Mouse (Mus musculus) brain, embryonic 14.5 days (tissue): ENCODE data around the gene Fam131c. TPM values are rescaled to one million over a fixed set of nuclear protein-coding genes. Genes with fewer than 3 reads are reported as not detected.

Experiments used
- DNase-seq: peaks from one replicate; pipeline ENCODE4 v3.0.0-alpha.2; 2011; ENCODE audit warnings: low read depth
- CTCF ChIP-seq: fragments of 200-500 bp; IDR thresholded peaks from 2 replicates; pipeline ENCODE4 v1.5.1; 2012; ENCODE audit warnings: inconsistent platforms, mild to moderate bottlenecking, moderate library complexity, borderline replicate concordance; ENCODE audit not compliant: insufficient read depth, insufficient read length; ENCODE audit errors: extremely low read depth
- POLR2A ChIP-seq: fragments of 200-500 bp; IDR thresholded peaks from 2 replicates; pipeline ENCODE4 v1.6.1; 2012; ENCODE audit warnings: mild to moderate bottlenecking, inconsistent platforms, borderline replicate concordance; ENCODE audit not compliant: poor library complexity, insufficient read depth, insufficient read length, severe bottlenecking; ENCODE audit errors: extremely low read depth
- polyA plus RNA-seq: library from polyadenylated mRNA; depleted of rRNA; stranded (reverse); fragments of >200 nt; gene quantifications from 2 replicates; pipeline ENCODE4 v1.2.3, GENCODE M21; 2012; rRNA removed

The Fam131c gene
- polyA plus RNA-seq, 1 experiment = 29.0 TPM

DNA sequence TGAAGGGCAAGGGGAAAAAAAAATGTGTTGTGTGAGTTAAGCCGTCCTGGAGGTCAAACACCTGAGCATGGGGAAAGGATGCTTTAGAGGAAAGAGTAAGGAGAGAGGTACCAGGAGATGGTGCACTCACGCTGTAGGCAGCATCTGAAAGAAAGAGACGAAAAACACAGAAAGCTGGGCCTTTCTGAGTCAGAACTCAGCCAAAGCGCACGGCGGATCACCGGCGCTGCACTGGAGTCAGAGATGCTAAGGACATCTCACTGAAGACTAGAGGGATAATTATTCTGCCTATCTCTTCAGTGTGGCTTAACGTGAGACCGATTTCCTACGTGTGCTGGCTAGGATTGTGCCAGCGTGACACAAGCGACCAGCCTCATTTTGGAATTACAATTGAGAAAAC lies 59.9 kb downstream of the Fam131c start:
- no peak for TF ChIP-seq POLR2A
- no peak for TF ChIP-seq CTCF
- DNase-seq = no peak

- no peak for TF ChIP-seq POLR2A
- DNase-seq = no peak
Observed at GRCm38 (mm10) chr4:141429381-141429780, 61.4 kb downstream of the Fam131c start.

GRCm38 (mm10) chr4:141429847-141430246 lies 61.8 kb downstream of the Fam131c start:
- no peak for TF ChIP-seq POLR2A
- peak; percentile 54 for TF ChIP-seq CTCF
- DNase-seq = no peak

GRCm38 (mm10) chr4:141430997-141431396 lies 63.0 kb downstream of the Fam131c start:
- DNase-seq = peak; percentile 77

DNA sequence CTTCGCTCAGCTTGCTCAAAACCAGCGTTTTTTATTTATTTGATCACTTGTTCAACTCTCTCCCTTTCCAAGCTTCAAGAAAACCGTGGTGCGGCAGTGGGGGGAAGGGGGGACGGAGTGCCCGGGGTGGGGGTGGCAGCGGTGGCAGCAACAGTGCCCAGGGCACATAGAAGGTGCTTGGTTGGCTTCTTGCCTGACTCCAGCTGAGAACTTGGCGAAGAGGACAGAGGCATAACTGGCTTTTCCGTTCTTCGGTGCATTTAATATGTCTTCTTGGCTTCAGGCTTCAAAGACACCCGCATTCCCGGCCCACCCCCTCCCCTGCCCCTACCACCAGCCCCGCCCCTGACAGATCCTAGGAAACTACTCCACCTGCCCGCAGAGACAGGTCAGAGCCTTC lies 64.6 kb downstream of the Fam131c start:
- no peak for TF ChIP-seq POLR2A
- TF ChIP-seq CTCF = no peak

More at GRCm38 (mm10) chr4:141430997-141431396, 63.0 kb downstream of the Fam131c start:
- TF ChIP-seq CTCF = peak; percentile 80
- no peak for TF ChIP-seq POLR2A

GRCm38 (mm10) chr4:141433191-141433590 lies 65.2 kb downstream of the Fam131c start:
- TF ChIP-seq POLR2A (no peak), CTCF (no peak)
- DNase-seq = no peak

More for the DNA sequence above, 64.6 kb downstream of the Fam131c start:
- DNase-seq = no peak

Other genes with a start within 250 kb of the Fam131c start
- 34.1 and 46.0 TPM in 2 replicates for gene Szrd1, start 228.4 kb upstream of the Fam131c start, polyA plus RNA-seq
- 26.0 and 32.0 TPM in 2 replicates for gene Fbxo42, start 220.3 kb upstream of the Fam131c start, polyA plus RNA-seq
- 5.2 and 5.5 TPM in 2 replicates for gene Rsg1, start 154.3 kb upstream of the Fam131c start, polyA plus RNA-seq
- gene Arhgef19, start 128.7 kb upstream of the Fam131c start, polyA plus RNA-seq = 1.5 and 2.6 TPM in 2 replicates
- 4.1 and 6.4 TPM in 2 replicates for gene Epha2, start 67.0 kb upstream of the Fam131c start, polyA plus RNA-seq
- gene Clcnka, start 30.5 kb downstream of the Fam131c start, polyA plus RNA-seq = 0.11 and 0.19 TPM in 2 replicates
- gene Clcnkb, start 47.8 kb downstream of the Fam131c start, polyA plus RNA-seq = 0.03 TPM in 1 of 2 replicates, not detected in the other
- gene Hspb7, start 52.6 kb downstream of the Fam131c start, polyA plus RNA-seq = 0.10 TPM in 1 of 2 replicates, not detected in the other
- 0.69 and 0.93 TPM in 2 replicates for gene Srarp, start 67.9 kb downstream of the Fam131c start, polyA plus RNA-seq
- gene Zbtb17, start 76.4 kb downstream of the Fam131c start, polyA plus RNA-seq = 69.2 and 85.4 TPM in 2 replicates
- gene Spen, start 170.4 kb downstream of the Fam131c start, polyA plus RNA-seq = 9.9 and 32.7 TPM in 2 replicates
- 34.7 and 50.7 TPM in 2 replicates for gene Fblim1, start 237.9 kb downstream of the Fam131c start, polyA plus RNA-seq